ENCODE assay signal across 24 mouse cellular contexts in the genomic region with DNA sequence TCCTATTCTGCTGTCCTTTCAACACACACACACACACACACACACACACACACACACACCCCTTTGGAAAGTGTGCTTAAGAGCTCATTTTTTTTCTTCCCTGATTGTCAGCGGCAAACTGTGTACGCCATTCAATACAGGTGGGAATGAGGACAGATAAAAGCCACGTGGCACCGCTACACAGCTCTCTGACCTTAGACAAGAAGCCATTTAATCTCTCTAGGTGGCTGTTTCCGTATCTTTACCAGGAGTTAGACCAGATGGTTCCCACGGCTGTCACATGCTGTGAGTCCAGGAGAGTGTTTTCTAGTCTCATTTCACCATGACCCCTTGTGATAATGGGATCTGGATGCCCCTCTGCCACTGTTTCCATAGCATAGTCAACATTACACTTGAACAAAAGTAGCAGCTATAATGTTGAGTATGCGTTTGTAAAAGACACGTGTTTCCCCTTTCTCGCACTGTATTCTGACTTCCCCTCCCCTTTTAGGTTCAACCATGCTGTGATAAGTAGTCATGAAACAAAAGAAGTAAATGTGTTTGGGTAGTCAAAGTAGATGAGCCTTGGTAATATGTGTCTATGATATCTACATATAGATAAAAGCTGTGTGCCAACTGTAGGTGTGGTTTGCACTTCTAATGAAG.
DNase-seq lines count a peak whose midpoint lies in the region; ATAC-seq and TF ChIP-seq lines count a peak whose summit lies in the region.
"Had no signal": no experiment of that assay in that cellular context is flagged by ENCODE, and none has a peak within 500 bp of the region (broad histone marks: within the 10 kb centered on the region; RNA-seq: fewer than 3 reads in every experiment).

No protein-coding gene starts in this region.

- H3K4me3 ChIP-seq in forebrain, embryonic 10.5 days, result no peak overlapping the region
- no peak overlapping the region for H3K4me3 ChIP-seq in forebrain, embryonic 14.5 days (ENCODE audit: low read depth, low read length)
- no peak overlapping the region for H3K4me3 ChIP-seq in liver, postnatal 0 days (ENCODE audit: low read depth, low read length)
- H3K4me3 ChIP-seq: heart, embryonic 13.5 days; hindbrain, embryonic 15.5 days; layer of hippocampus, adult 2 months; neural tube, embryonic 12.5 days had no signal

- no peaks in the 10 kb centered on the region for H3K27me3 ChIP-seq in forebrain, embryonic 10.5 days (ENCODE audit: poor library complexity, severe bottlenecking)
- H3K27me3 ChIP-seq in forebrain, embryonic 14.5 days (replicated peaks; ENCODE audit: control insufficient read depth, insufficient read depth, low read length), result no peaks in the 10 kb centered on the region
- H3K27me3 ChIP-seq in liver, postnatal 0 days (ENCODE audit: insufficient read depth, low read length), result no peaks in the 10 kb centered on the region
- H3K27me3 ChIP-seq: hindbrain, embryonic 15.5 days; neural tube, embryonic 12.5 days had no signal

- H3K4me1 ChIP-seq in forebrain, embryonic 10.5 days, result peaks cover 22% of the 10 kb centered on the region
- H3K4me1 ChIP-seq in forebrain, embryonic 14.5 days (ENCODE audit: control insufficient read depth, insufficient read depth, low read length), result peaks cover 10% of the 10 kb centered on the region
- H3K4me1 ChIP-seq in liver, postnatal 0 days (ENCODE audit: insufficient read depth), result peaks cover 35% of the 10 kb centered on the region

- no peak for DNase-seq in forebrain, embryonic 10.5 days (ENCODE audit: extremely low spot score, low spot score)
- no peak for DNase-seq in forebrain, embryonic 14.5 days (ENCODE audit: low spot score)
- peak; percentile 28 for DNase-seq in MEL-GATA-1-ER (ENCODE audit: extremely low read depth, low read depth)
- DNase-seq in liver, result peak; percentile 30
- no peak for DNase-seq in liver, postnatal 0 days
- no peak for DNase-seq in Muller cell, postnatal 12 days (ENCODE audit: inconsistent ontology term)
- no peak for DNase-seq in gastrocnemius, postnatal 36 days
- DNase-seq in ovary, postnatal 14 days (ENCODE audit: low spot score), result no peak
- DNase-seq: adrenal gland, postnatal 25 days; cerebellum, adult 18-20 months; cerebellum, postnatal 36 days; heart, adult 11 months; heart, postnatal 36 days; kidney, adult 18-20 months; kidney, postnatal 10 days; lung, postnatal 14 days; spleen, adult 18-20 months; thymus, postnatal 36 days had no signal

- intact Hi-C loops in gastrocnemius, postnatal 36 days (cut with DNase I), result no loop called here

- WGBS in forebrain, embryonic 10.5 days, result 89% methylated on average over 9 of the region's 9 CpGs
- WGBS in forebrain, embryonic 14.5 days, result 76% methylated on average over 9 of the region's 9 CpGs
- 65% methylated on average over 9 of the region's 9 CpGs for WGBS in liver, postnatal 0 days (ENCODE audit: insufficient replicate concordance)

- no peaks in the 10 kb centered on the region for H3K9me3 ChIP-seq in forebrain, embryonic 10.5 days
- H3K9me3 ChIP-seq in forebrain, embryonic 14.5 days (replicated peaks; ENCODE audit: control insufficient read depth, low read length), result no peaks in the 10 kb centered on the region
- H3K9me3 ChIP-seq in liver, postnatal 0 days (ENCODE audit: low read length), result no peaks in the 10 kb centered on the region
- H3K9me3 ChIP-seq: heart, embryonic 13.5 days; hindbrain, embryonic 15.5 days; megakaryocyte, embryonic 14.5 days; neural tube, embryonic 12.5 days had no signal

- no peak for ATAC-seq in forebrain, embryonic 14.5 days
- no peak for ATAC-seq in liver, postnatal 0 days
- ATAC-seq: CD4-positive, CD25-positive, alpha-beta regulatory T cell, adult 4 months had no signal

- TF ChIP-seq CTCF in liver, postnatal 0 days (IDR thresholded peaks at IDR 0.05; ENCODE audit: low read depth), result no peak

- 0 out of 2 replicates have a peak overlapping the region, but pooled peaks have one; percentile 30 for H3K27ac ChIP-seq in forebrain, embryonic 10.5 days
- H3K27ac ChIP-seq in forebrain, embryonic 14.5 days (ENCODE audit: low read depth, low read length), result no peak overlapping the region
- H3K27ac ChIP-seq in liver, postnatal 0 days (ENCODE audit: low read depth), result peak overlapping the region; percentile 94; the same call in 1 of the 2 replicates
- H3K27ac ChIP-seq: heart, embryonic 13.5 days; hindbrain, embryonic 15.5 days; neural tube, embryonic 12.5 days had no signal

- H3K9ac ChIP-seq in forebrain, embryonic 14.5 days (ENCODE audit: low read length), result no peak overlapping the region
- no peak overlapping the region for H3K9ac ChIP-seq in liver, postnatal 0 days (replicated peaks)
- H3K9ac ChIP-seq: heart, embryonic 13.5 days; hindbrain, embryonic 15.5 days; neural tube, embryonic 12.5 days had no signal

- TF ChIP-seq EP300 in liver, postnatal 0 days (IDR thresholded peaks at IDR 0.05; ENCODE audit: low read depth), result peak; percentile 54

- peaks cover 17% of the 10 kb centered on the region for H3K36me3 ChIP-seq in forebrain, embryonic 10.5 days (replicated peaks)
- H3K36me3 ChIP-seq in forebrain, embryonic 14.5 days (ENCODE audit: control insufficient read depth, insufficient read depth, low read length), result no peaks in the 10 kb centered on the region
- H3K36me3 ChIP-seq in liver, postnatal 0 days (replicated peaks; ENCODE audit: insufficient read depth, low read length), result peaks cover 4% of the 10 kb centered on the region; the same call in 1 of the 2 replicates
- H3K36me3 ChIP-seq: heart, embryonic 13.5 days; hindbrain, embryonic 15.5 days; neural tube, embryonic 12.5 days had no signal

- H3K4me2 ChIP-seq in forebrain, embryonic 14.5 days (ENCODE audit: low read length), result no peak overlapping the region
- no peak overlapping the region for H3K4me2 ChIP-seq in liver, postnatal 0 days (ENCODE audit: low read depth, low read length)
- H3K4me2 ChIP-seq: heart, embryonic 13.5 days; hindbrain, embryonic 15.5 days; neural tube, embryonic 12.5 days had no signal

Comparison
In these comparisons a context has a peak if more than half of its experiments do, and no peak if none do; other contexts are left out.
1. DNase-seq: peak in MEL-GATA-1-ER (single experiment) and liver (single experiment); none in forebrain, embryonic 10.5 days (single experiment), forebrain, embryonic 14.5 days (single experiment), liver, postnatal 0 days (single experiment), Muller cell, postnatal 12 days (single experiment), gastrocnemius, postnatal 36 days (0 of 2) and ovary, postnatal 14 days (single experiment).